Comparison of ENCODE assay signal across 14 mouse cellular contexts in genomic region chr9:67361511-67361910, GRCm38 (mm10).
"Had no signal": no experiment of that assay in that cellular context is flagged by ENCODE, and none has a peak within 500 bp of the region (broad histone marks: within the 10 kb centered on the region; RNA-seq: fewer than 3 reads in every experiment).

No protein-coding gene starts in this region.

- H3K9ac ChIP-seq: limb, embryonic 13.5 days; liver, embryonic 15.5 days; lung, embryonic 14.5 days; neural tube, embryonic 12.5 days; stomach, embryonic 15.5 days had no signal

- H3K4me3 ChIP-seq: limb, embryonic 13.5 days; liver, embryonic 15.5 days; midbrain, embryonic 10.5 days; myocyte; neural tube, embryonic 12.5 days; stomach, embryonic 15.5 days had no signal

- H3K9me3 ChIP-seq: liver, embryonic 15.5 days; midbrain, embryonic 10.5 days; neural tube, embryonic 12.5 days; stomach, embryonic 15.5 days had no signal

- DNase-seq: kidney, adult 18-20 months; kidney, postnatal 10 days; left cerebral cortex, postnatal 4 days; lung, embryonic 14.5 days; lung, postnatal 10 days; lung, postnatal 4 days; right cerebral cortex, postnatal 14 days; thymus, postnatal 36 days had no signal

- H3K27ac ChIP-seq: limb, embryonic 13.5 days; liver, embryonic 15.5 days; midbrain, embryonic 10.5 days; neural tube, embryonic 12.5 days; stomach, embryonic 15.5 days had no signal

- H3K27me3 ChIP-seq: limb, embryonic 13.5 days; liver, embryonic 15.5 days; neural tube, embryonic 12.5 days; stomach, embryonic 15.5 days had no signal

- H3K4me1 ChIP-seq: liver, embryonic 15.5 days; midbrain, embryonic 10.5 days; neural tube, embryonic 12.5 days; stomach, embryonic 15.5 days had no signal

- H3K36me3 ChIP-seq: liver, embryonic 15.5 days; neural tube, embryonic 12.5 days; stomach, embryonic 15.5 days had no signal

- H3K4me2 ChIP-seq: limb, embryonic 13.5 days; liver, embryonic 15.5 days; lung, embryonic 14.5 days; neural tube, embryonic 12.5 days; stomach, embryonic 15.5 days had no signal
